Mouse (Mus musculus) midbrain, embryonic 16.5 days (tissue): ENCODE data around the gene Gm6993. TPM values are rescaled to one million over a fixed set of nuclear protein-coding genes. Genes with fewer than 3 reads are reported as not detected.

ENCODE experiments used
- ATAC-seq: fragments of 200-750 bp; cut with Nextera tagmentation; 2 replicates; pipeline ENCODE4 v1.8.0; 2017; ENCODE audit warnings: moderate TSS enrichment
- H3K27ac ChIP-seq: fragments of 300-500 bp; sonication (generic); 2 replicates; pipeline ENCODE4 v1.5.1; 2014; ENCODE audit warnings: mild to moderate bottlenecking, low read length, mixed read lengths
- H3K27me3 ChIP-seq: fragments of 300-500 bp; sonication (generic); 2 replicates; pipeline ENCODE4 v1.6.1; 2014; ENCODE audit warnings: low read depth, low read length, mixed read lengths; ENCODE audit not compliant: control insufficient read depth, insufficient read depth
- H3K36me3 ChIP-seq: fragments of 300-500 bp; sonication (generic); 2 replicates; pipeline ENCODE4 v1.6.1; 2014; ENCODE audit warnings: mild to moderate bottlenecking, low read length, moderate library complexity, mixed read lengths; ENCODE audit not compliant: control insufficient read depth, insufficient read depth
- H3K4me1 ChIP-seq: fragments of 300-500 bp; sonication (generic); 2 replicates; pipeline ENCODE4 v1.6.1; 2014; ENCODE audit warnings: mild to moderate bottlenecking, low read length, mixed read lengths; ENCODE audit not compliant: control insufficient read depth, insufficient read depth
- H3K4me2 ChIP-seq: fragments of 300-500 bp; sonication (generic); 2 replicates; pipeline ENCODE4 v1.6.1; 2014; ENCODE audit warnings: mild to moderate bottlenecking, low read length, mixed read lengths
- H3K4me3 ChIP-seq: fragments of 300-500 bp; sonication (generic); 2 replicates; pipeline ENCODE4 v1.5.1; 2014; ENCODE audit warnings: low read depth, mild to moderate bottlenecking, low read length, moderate library complexity, mixed read lengths
- H3K9ac ChIP-seq: fragments of 300-500 bp; sonication (generic); 2 replicates; pipeline ENCODE4 v1.6.1; 2014; ENCODE audit warnings: low read depth, low read length, mixed read lengths
- H3K9me3 ChIP-seq: fragments of 300-500 bp; sonication (generic); replicated peaks from 2 replicates; pipeline ENCODE4 v1.6.1; 2014; ENCODE audit warnings: mild to moderate bottlenecking, low read length, mixed read lengths; ENCODE audit not compliant: control insufficient read depth, poor library complexity, severe bottlenecking
- WGBS: fragments of 180-500 bp; shearing (Covaris S2); extraction: QIAGEN DNeasy Blood & Tissue Kit; methylation state at CpG from one replicate; pipeline ENCODE4 v1.1.7; 2014; 5-methylcytosine and 5-hydroxymethylcytosine counted together
- polyA plus RNA-seq: library from polyadenylated mRNA; unstranded; fragments of >200 nt; fragmentation: Nextera tagmentation; extraction: Ambion mirVana; gene quantifications from 2 replicates; pipeline ENCODE4 v1.2.1, GENCODE M21; 2015

Gene Gm6993
- polyA plus RNA-seq, 1 experiment from 2014 or later: not detected

GRCm38 (mm10) chr12:31283617-31284136 is 43.1 kb downstream of the Gm6993 start:
- Histone ChIP-seq H3K4me2 (no peak overlapping the region), H3K27ac (no peak overlapping the region), H3K4me1 (no peaks in the 10 kb centered on the region), H3K27me3 (no peaks in the 10 kb centered on the region), H3K9me3 (no peaks in the 10 kb centered on the region), H3K9ac (no peak overlapping the region), H3K36me3 (no peaks in the 10 kb centered on the region), H3K4me3 (no peak overlapping the region)
- no peak for ATAC-seq
- WGBS: 69% methylated on average over 4 of the region's 4 CpGs

GRCm38 (mm10) chr12:31289046-31289445 is 48.5 kb downstream of the Gm6993 start:
- ATAC-seq: no peak
- H3K9me3 ChIP-seq: no peaks in the 10 kb centered on the region
- no peak overlapping the region for H3K9ac ChIP-seq
- no peak overlapping the region for H3K4me3 ChIP-seq
- H3K4me2 ChIP-seq: no peak overlapping the region
- H3K36me3 ChIP-seq: no peaks in the 10 kb centered on the region
- H3K27ac ChIP-seq: no peak overlapping the region
- no peaks in the 10 kb centered on the region for H3K27me3 ChIP-seq
- WGBS: 79% methylated on average over 10 of the region's 10 CpGs
- H3K4me1 ChIP-seq: no peaks in the 10 kb centered on the region

Other genes starting within 250 kb of the Gm6993 start
- not detected in 2 replicates for gene Fam110c, start 166.9 kb upstream of the Gm6993 start, polyA plus RNA-seq
- 13.2 and 14.8 TPM in 2 replicates for gene Lamb1, start 24.5 kb downstream of the Gm6993 start, polyA plus RNA-seq
- 122 and 132 TPM in 2 replicates for gene Dld, start 110.7 kb downstream of the Gm6993 start, polyA plus RNA-seq
- gene Slc26a3, start 150.1 kb downstream of the Gm6993 start, polyA plus RNA-seq: 0.09 TPM in 1 of 2 replicates, not detected in the other